Mouse (Mus musculus) bone marrow, adult 2 months (tissue): ENCODE data around the gene Robo2.

Source experiments
- CTCF ChIP-seq: fragments of 200-500 bp; IDR thresholded peaks from 2 replicates; pipeline ENCODE4 v1.5.1; 2011; ENCODE audit warnings: low read length, control low read depth; ENCODE audit not compliant: control insufficient read depth, insufficient read depth
- POLR2A ChIP-seq: fragments of 200-500 bp; IDR thresholded peaks from 2 replicates; pipeline ENCODE4 v1.6.1; 2011; ENCODE audit warnings: low read depth, mild to moderate bottlenecking, control low read depth, low read length, borderline replicate concordance; ENCODE audit not compliant: control insufficient read depth

DNA sequence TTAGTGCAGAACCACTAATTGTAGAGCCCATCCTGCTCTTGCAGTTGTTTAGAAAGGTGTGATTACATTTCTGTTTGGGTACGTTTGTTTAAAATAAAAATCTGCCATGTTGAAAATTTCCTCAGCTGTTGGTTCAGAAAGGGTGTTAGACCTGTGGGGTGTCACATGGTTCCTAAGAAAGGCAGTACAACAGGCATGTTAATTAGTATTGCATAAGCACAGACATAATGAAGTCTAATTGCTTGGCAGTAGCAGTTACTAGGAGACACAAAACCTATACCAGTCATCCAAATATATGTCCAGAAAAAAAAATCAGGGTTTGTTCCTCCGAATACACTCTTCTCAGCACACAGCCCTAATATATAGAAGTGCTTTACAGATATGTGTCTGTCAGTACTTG, 220.0 kb downstream of the Robo2 start:
- TF ChIP-seq CTCF: no peak
- TF ChIP-seq POLR2A: no peak
